Mouse (Mus musculus): ENCODE measurements around the gene Olfr181. TPM values are rescaled to one million over a fixed set of nuclear protein-coding genes. Genes with fewer than 3 reads are reported as not detected.

Olfr181 gene
- not detected for polyA plus RNA-seq (2021)

DNA sequence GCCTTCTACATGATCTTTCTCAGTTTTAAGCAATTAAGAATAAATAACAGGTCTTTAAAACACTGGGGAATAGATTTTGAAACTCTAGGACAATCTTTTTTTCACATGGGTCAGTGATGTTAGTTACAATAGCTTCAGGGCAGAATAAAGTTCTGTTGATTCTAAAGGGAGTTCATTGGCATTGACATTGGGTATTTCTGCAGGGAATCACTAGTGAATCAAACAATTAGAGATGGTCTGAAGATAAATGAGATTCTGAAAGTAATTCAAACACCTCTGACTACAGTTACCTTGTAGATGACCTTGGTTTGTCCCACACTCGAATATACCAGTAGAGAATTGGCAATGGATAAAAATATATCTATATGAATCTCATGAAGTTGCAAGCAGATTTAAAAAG, at the start of gene Olfr181:
Gene Olfr181 (minus strand): TSS at position 101 of the 400 bp plus-strand sequence.
- DNase-seq (ENCODE audit: low read depth, low spot score) (no peak), ATAC-seq (no peak)
- ChIA-PET CTCF (no interaction called here), POLR2A (no interaction called here)
- no peaks in the 10 kb centered on the region for H3K27me3 ChIP-seq
- TF ChIP-seq CTCF (IDR thresholded peaks at IDR 0.05), result no peak
- in situ Hi-C loops (cut with MboI; ENCODE audit: low pct_unique_long_range_greater_than_20kb), result no loop called here

DNA sequence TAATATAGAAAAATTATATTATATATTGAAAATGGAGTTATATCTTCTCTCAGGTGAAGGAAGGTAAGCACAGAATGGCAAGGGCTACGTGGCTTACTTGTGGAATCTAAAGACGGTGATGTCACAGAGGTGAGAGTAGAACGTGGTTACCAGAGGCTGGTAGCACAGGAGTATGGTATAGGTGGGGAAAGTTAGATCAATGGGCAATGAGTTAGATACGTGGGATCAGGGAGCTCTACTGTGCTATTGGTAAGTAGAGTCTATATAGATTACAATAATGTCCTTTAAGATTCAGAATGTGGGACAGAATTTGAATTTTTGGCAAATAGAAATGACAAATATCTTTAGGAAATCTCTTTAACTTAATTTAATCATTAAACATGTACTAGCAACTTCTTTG, 737 bp upstream of the Olfr181 start, which contains the start of gene Olfr180:
Gene Olfr180 (minus strand): TSS at position 101 of the 400 bp plus-strand sequence.
- H3K27me3 ChIP-seq, result no peaks in the 10 kb centered on the region
- ATAC-seq (no peak), DNase-seq (ENCODE audit: low read depth, low spot score) (no peak)
- ChIA-PET CTCF (no interaction called here), POLR2A (no interaction called here)
- in situ Hi-C loops (cut with MboI; ENCODE audit: low pct_unique_long_range_greater_than_20kb), result no loop called here
- no peak for TF ChIP-seq CTCF (IDR thresholded peaks at IDR 0.05)

DNA sequence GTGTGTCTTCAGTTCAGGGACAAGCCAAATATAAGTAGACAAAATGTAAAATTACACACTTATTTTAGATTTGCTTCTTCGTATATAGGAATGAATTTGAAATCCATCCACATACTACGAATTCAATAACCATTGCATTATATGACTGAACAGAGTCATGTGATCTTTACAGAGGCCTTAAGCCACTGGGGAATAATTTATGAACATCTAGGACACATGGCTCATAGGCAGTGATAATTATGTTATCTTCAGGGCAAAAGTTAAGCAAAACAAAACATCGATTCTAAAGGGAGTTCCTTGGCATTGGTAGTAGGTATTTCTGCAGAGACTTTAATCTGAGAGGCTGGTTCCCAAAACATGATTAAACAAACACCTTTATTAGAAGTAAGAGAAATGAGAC, 36.6 kb downstream of the Olfr181 start, which contains the start of gene Olfr178:
Gene Olfr178 (minus strand): TSS at position 101 of the 400 bp plus-strand sequence.
- POLR2A ChIA-PET, result no interaction called here
- DNase-seq (ENCODE audit: low read depth, low spot score) (no peak), ATAC-seq (no peak)
- H3K27me3 ChIP-seq, result no peaks in the 10 kb centered on the region
- TF ChIP-seq CTCF (IDR thresholded peaks at IDR 0.05), result no peak
- in situ Hi-C loops (cut with MboI; ENCODE audit: low pct_unique_long_range_greater_than_20kb), result no loop called here
- CTCF ChIA-PET, result no interaction called here

DNA sequence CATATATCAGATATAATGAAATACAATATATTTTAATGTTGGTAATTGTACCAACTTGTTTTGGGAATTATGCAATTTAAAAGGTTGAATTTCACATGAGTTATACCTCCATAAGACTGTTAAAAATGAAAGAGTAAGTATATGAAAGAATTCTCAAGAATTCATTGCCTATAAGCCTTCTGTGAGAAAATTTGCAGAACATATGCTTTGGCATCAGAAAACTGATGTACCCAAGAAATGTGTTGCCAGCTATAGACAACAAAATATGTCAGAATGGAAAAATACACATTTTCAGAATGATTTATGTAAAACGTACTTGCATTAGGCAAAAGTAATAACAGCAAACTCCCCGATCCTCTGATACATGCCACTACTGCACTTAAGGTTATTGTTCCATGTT, 44.1 kb downstream of the Olfr181 start:
- in situ Hi-C loops (cut with MboI; ENCODE audit: low pct_unique_long_range_greater_than_20kb), result no loop called here
- ATAC-seq (no peak), DNase-seq (ENCODE audit: low read depth, low spot score) (no peak)
- ChIA-PET CTCF (no interaction called here), POLR2A (no interaction called here)
- H3K27me3 ChIP-seq, result no peaks in the 10 kb centered on the region
- TF ChIP-seq CTCF (IDR thresholded peaks at IDR 0.05), result no peak

Other genes starting within 250 kb of the Olfr181 start
- not detected for gene Gpr15, start 209.7 kb downstream of the Olfr181 start, polyA plus RNA-seq (2021)
- gene Cldnd1, start 200.8 kb downstream of the Olfr181 start, polyA plus RNA-seq (2021), result 70.1 TPM
- not detected for gene Olfr172, start 165.6 kb downstream of the Olfr181 start, polyA plus RNA-seq (2021)
- not detected for gene Olfr173, start 128.5 kb downstream of the Olfr181 start, polyA plus RNA-seq (2021)
- not detected for gene Olfr175-ps1, start 102.0 kb downstream of the Olfr181 start, polyA plus RNA-seq (2021)
- gene Olfr177, start 54.0 kb downstream of the Olfr181 start, polyA plus RNA-seq (2021), result not detected
- not detected for gene Olfr178, start 36.7 kb downstream of the Olfr181 start, polyA plus RNA-seq (2021)
- gene Olfr180, start 637 bp upstream of the Olfr181 start, polyA plus RNA-seq (2021), result not detected
- gene Olfr183, start 66.6 kb upstream of the Olfr181 start, polyA plus RNA-seq (2021), result not detected
- not detected for gene Olfr186, start 101.5 kb upstream of the Olfr181 start, polyA plus RNA-seq (2021)
- not detected for gene Olfr187, start 111.0 kb upstream of the Olfr181 start, polyA plus RNA-seq (2021)
- not detected for gene Olfr190, start 149.2 kb upstream of the Olfr181 start, polyA plus RNA-seq (2021)
- not detected for gene Olfr191, start 161.1 kb upstream of the Olfr181 start, polyA plus RNA-seq (2021)
- gene Olfr193, start 183.1 kb upstream of the Olfr181 start, polyA plus RNA-seq (2021), result not detected
- gene Olfr194, start 192.3 kb upstream of the Olfr181 start, polyA plus RNA-seq (2021), result not detected
- not detected for gene Olfr195, start 218.3 kb upstream of the Olfr181 start, polyA plus RNA-seq (2021)
- gene Olfr196, start 241.7 kb upstream of the Olfr181 start, polyA plus RNA-seq (2021), result not detected

All from Patski (cell line).